Mouse (Mus musculus) adrenal gland, postnatal 14 days (tissue): ENCODE measurements around the gene Asap3. TPM values are rescaled to one million over a fixed set of nuclear protein-coding genes. Genes with fewer than 3 reads are reported as not detected.

Source experiments
- DNase-seq: peaks from one replicate; pipeline ENCODE4 v3.0.0; 2021; ENCODE audit warnings: mixed read lengths
- total RNA-seq: library from RNA; stranded (reverse); gene quantifications from 2 replicates; pipeline ENCODE4 v1.2.3, GENCODE M21; 2021

The Asap3 gene
- total RNA-seq, 1 experiment from 2014 or later: 3.4 TPM

GRCm38 (mm10) chr4:136291692-136292091 is 85.5 kb downstream of the Asap3 start:
- DNase-seq: no peak

Other genes with a start within 250 kb of the Asap3 start
- 16.4 and 16.6 TPM in 2 replicates for gene Gale, start 242.6 kb upstream of the Asap3 start, total RNA-seq
- gene Lypla2, start 233.7 kb upstream of the Asap3 start, total RNA-seq: 57.2 and 63.9 TPM in 2 replicates
- gene Pithd1, start 219.1 kb upstream of the Asap3 start, total RNA-seq: 27.1 and 33.8 TPM in 2 replicates
- 42.6 and 42.7 TPM in 2 replicates for gene Eloa, start 184.6 kb upstream of the Asap3 start, total RNA-seq
- gene Rpl11, start 152.9 kb upstream of the Asap3 start, total RNA-seq: 722 and 781 TPM in 2 replicates
- 91.3 and 98.0 TPM in 2 replicates for gene Id3, start 62.9 kb upstream of the Asap3 start, total RNA-seq
- 12.0 and 13.6 TPM in 2 replicates for gene E2f2, start 34.0 kb upstream of the Asap3 start, total RNA-seq
- 3.3 and 6.3 TPM in 2 replicates for gene Tcea3, start 41.4 kb downstream of the Asap3 start, total RNA-seq
- 27.1 and 28.8 TPM in 2 replicates for gene Zfp46, start 78.3 kb downstream of the Asap3 start, total RNA-seq
- 82.8 and 90.1 TPM in 2 replicates for gene Hnrnpr, start 104.6 kb downstream of the Asap3 start, total RNA-seq
- gene Htr1d, start 217.2 kb downstream of the Asap3 start, total RNA-seq: 0.15 TPM in 1 of 2 replicates, not detected in the other